Mouse (Mus musculus) layer of hippocampus, adult 8-10 months (tissue): ENCODE results near the gene Sipa1l2. TPM values are rescaled to one million over a fixed set of nuclear protein-coding genes. Genes with fewer than 3 reads are reported as not detected.
"Not testable (repeated sequence)": the region's sequence is repeated elsewhere in the genome, so short reads cannot be mapped to it uniquely, and the experiment has no call there.

ENCODE experiments used
- DNase-seq, 2 experiments: peaks; one replicate each; pipeline ENCODE4 v3.0.0; 2022; ENCODE audit warnings: low spot score in 2 of 2
- total RNA-seq, 4 experiments: library from RNA; stranded (reverse); gene quantifications; 2 replicates each; pipeline ENCODE4 v1.2.4; 2022

The Sipa1l2 gene
- total RNA-seq, 4 experiments from 2014 or later, result 55.3 to 61.5 (median 58.6) TPM

DNA sequence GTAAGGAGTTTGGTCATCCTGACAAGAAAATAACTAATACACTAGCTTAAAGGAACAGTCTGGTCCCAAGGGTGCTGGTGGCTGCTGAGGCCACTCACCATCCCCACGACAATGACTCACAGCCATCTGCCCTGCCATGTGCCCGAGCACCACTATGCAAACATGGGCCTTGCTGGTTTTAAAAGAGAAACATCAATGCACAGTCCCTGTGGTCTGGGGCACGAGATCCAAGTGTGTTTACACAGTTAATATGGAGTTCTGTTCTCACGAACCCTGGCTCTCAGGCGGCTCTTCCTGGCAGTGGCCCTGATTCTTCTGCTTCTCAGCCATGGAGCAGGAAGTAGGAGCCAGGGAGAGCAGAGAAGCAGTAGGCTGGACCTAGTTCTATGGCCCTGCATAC lies 159.0 kb downstream of the Sipa1l2 start:
- DNase-seq, result no peak

DNA sequence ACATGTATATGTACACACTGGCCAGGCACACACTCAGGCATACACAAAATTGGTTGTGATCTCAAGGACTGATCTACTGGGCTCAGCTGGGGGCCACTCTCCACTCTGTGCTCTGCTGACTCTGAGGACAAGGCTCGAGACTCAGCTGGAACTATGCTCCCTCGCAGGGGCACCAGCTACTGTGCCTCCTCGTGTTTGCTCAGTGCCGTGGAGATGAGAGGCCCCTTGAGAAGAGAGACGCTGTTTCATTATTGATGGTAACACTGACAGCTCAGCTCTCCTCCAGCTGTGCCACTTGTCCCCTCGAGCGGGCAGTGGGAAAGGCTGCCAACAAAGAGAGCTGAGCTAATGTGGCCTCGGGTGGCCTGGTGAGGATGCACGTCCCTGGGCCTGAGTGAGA lies 161.9 kb downstream of the Sipa1l2 start:
- no peak for DNase-seq

DNA sequence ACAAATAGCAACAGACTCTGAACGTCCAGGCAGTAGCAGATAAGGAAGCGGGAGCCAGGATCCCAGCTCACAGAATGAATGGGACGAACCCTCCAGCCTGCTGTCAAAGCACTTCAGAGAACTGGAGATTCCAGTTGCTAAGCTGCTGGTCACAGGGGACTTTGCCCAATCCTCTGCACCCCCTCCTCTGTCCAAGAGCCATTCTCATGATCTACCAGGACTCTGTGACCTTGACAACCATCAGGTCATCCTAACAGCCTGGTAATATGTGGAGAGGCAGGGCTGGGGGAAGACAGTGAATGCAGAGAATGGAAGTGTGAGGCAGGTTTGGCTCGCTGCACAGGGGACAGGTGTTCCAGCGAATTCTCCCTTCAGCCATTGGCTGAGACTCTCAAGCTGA lies 163.2 kb downstream of the Sipa1l2 start:
- no peak for DNase-seq

DNA sequence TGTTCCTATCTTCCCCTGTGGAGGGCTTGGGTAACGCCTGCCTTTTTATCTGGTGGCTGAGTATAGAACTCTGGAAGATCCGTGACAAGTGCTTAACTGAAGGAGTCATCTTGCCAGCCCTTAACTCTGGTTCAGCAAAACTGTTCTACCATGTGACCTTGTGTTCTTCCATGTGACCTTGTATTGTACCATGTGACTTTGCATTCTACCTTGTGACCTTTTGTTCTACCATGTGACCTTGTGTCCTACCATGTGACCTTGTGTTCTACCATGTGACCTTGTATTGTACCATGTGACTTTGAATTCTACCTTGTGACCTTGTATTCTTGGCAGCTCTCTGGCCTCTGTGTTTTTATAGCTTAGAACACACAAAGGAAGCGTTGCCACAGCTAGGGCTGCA lies 168.3 kb downstream of the Sipa1l2 start:
- no peak for DNase-seq

DNA sequence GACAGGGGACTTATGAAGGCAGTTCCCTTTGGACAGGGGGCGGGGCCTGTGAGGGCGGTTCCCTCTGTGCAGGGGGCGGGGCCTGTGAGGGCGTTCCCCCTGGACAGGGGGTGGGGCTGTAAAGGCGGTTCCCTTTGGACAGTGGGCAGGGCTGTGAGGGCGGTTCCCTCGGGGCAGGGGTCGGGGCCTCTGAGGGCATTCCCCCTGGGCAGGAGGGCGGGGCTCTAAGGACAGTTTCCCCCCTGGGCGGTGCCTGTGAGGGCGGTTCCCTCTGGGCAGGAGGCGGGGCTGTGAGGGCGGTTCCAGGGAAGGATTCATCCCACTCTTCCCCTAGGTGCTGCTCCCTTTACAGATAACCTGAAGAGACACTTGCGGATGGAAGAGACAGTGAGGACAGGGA lies 171.6 kb downstream of the Sipa1l2 start:
- no peak for DNase-seq

DNA sequence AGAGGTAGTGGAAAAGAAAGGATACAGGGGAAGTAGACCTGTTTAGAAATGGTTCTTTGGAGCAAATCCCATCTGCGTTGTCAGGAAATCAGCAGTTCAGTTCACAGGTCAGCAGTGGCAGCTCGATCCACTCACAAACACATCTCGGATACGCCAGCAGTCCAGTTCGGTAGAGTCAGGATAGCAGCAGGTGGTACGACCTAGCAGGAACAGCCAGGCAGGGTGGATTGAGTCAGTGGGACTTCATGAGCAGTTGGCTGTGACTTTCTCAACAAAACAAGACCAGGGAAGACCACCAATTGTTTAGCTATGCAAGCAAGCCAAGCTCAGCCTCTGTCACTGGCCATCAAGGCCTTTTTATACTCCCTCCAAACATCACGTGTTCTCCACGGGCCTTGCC lies 173.9 kb downstream of the Sipa1l2 start:
- not testable (repeated sequence) for DNase-seq

DNA sequence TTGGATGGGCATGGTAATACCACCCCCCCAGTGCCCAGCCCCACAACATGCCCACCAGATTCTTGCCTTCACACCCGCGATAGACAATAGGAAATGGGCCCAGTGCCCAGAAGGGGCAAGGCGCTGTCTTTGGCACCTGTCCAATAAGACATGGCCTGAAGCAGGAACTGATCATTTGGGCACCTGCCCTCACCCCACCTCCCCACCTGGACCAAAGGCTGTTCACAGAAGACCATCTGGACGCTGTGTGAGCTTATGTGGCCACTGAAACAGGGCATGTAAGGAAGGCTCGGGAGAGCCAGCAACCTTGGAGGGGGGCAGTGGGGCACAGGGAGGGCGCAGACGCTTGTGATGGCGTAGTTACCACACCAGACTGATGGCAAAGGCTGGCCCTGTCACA lies 174.6 kb downstream of the Sipa1l2 start:
- DNase-seq, result no peak

DNA sequence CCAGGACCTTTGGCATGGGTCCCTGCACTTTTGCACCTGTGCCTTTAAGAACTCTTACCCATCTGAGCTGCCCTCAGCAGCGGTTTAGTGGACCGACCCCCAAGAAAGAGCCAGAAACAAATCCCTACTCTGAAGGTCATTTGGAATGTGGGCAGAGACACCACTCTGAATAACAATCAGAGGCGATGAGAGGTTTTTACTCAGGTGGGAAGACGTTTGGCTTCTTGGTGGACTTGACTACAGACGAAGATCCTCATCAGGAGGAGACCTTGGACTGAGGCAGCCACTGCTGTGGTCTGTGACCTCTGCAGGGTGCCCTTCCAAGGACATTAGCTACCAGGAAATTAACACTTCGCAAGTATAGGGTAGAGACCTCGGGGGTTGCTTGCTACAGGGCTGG lies 177.9 kb downstream of the Sipa1l2 start:
- DNase-seq, result no peak

DNA sequence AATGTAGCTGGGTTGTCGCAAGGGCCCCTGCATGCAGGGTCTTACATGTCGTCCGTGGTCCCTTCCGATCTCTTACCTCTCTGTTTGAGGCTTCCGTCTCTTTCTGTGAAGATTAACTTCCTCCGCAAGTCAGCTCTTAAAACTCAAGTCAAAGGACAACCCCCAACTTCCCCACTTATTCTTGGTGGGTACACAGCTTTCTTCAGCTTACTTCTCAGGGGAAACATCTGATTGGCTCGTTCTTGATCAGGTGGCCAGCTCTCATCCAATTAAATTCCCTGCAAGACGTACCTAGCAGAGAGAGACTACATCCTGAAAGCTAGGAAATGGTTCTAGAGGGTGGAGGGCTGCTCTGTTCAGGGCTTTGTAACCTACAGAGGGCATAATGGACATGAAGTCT lies 178.3 kb downstream of the Sipa1l2 start:
- DNase-seq, result no peak

DNA sequence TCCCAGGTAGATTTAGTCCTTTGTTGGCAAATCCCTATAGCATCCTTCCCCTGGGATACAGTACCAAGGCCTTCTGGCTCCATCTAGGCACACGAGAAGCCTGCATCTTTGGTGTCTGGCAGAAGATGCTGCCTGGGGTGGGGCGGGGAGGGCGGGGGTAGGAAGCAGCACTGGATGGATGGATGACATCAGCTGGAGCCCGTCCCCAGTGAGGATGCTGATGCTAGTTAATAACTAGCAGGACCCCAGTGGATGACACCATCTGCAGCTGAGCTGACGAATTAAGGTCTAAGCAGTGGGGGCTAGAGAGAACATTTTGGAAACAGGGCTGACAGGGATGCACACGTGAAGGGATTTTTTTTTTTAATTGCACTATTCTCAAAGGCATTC lies 179.1 kb downstream of the Sipa1l2 start:
- no peak for DNase-seq

DNA sequence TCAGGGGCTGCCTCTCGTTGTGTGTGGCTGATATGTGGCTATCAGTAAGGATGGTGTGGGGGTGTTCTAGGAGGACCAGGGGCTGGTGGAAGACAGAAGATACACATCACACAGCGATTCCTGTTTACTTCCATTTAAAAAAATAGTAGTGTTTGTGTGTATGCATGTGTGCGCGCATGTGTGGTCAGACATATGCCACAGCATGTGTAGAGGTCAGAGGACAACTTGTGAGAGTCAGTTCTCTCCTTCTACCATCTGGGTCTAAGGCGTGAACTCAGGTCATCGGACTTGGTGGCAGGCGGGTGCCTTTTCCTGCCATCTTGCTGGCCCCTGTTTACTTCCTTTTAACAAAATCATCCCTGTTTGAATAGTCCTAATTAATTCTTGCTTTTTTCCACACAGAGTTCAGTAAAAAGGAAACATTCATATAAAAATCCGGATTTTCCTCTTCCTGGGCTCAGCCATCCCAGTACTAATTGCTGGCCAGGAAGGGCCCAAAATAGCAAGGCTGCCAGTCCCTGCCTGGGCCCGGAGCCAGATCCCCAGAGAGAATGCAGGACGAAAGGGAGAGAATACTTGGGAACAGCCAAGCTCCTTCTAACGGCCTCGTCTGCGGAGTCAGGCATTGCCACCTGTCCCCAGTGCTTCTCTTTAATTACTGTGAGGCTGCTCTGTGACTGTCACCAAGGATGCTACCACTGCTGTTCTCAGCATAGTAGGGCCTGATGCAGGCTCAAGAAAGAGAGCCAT lies 179.7 kb downstream of the Sipa1l2 start:
- DNase-seq, result peak; percentile 82 to 84

DNA sequence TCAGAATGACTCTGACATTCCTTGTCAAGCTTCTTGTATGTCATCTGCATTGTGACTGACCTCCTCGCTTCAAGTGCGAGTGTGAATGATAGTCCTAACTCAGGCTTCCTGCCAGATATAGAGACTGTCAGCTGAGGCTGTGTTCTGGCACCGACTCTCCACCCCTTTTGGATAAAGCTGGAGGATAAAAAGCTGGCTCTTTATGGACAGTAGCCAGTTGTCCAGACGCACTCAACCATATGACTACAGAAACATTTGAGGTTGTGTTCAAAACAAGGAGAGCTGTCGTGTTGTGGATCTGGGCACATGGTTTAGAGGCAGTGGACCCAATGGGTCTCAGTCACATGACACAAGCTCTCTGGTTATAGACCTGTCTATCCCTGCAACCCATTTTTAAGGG lies 180.3 kb downstream of the Sipa1l2 start:
- DNase-seq, result peak; percentile 36 to 41

DNA sequence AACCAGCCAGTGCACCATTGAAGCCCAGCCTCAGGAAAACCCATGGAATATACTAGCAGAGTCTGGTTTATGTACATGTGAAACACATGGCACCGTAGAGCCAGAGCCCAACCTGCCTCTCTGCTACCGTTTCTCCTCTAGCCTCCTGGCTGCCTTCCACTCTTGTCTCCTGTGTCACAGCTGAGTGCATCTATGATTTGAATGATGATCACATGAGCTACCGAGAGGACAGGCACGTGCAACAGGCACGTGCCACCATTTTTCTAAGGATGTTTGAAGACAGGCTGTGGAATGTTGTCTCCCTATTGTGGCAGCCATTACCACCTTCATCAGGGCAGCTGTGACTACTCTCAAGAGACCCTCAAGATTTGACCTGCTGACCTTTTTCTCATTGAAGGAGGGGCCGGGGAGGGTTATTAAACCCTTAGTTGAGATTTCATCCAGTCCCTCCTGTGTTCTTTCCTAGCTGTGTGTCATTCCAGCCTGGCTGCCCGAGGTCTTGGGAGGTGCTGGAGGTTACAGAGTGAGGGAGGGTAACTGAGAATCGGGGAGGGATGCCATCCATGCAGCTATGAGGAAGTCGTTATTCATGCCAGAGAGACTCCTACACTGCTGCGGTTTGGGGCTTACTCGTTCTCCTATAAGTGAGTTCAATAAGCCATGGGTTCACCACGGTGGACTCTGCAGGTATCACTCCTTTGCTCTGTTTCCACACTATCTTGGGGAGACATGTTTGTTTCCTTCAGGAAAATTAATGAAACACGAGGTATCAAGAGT lies 181.0 kb downstream of the Sipa1l2 start:
- no peak for DNase-seq

DNA sequence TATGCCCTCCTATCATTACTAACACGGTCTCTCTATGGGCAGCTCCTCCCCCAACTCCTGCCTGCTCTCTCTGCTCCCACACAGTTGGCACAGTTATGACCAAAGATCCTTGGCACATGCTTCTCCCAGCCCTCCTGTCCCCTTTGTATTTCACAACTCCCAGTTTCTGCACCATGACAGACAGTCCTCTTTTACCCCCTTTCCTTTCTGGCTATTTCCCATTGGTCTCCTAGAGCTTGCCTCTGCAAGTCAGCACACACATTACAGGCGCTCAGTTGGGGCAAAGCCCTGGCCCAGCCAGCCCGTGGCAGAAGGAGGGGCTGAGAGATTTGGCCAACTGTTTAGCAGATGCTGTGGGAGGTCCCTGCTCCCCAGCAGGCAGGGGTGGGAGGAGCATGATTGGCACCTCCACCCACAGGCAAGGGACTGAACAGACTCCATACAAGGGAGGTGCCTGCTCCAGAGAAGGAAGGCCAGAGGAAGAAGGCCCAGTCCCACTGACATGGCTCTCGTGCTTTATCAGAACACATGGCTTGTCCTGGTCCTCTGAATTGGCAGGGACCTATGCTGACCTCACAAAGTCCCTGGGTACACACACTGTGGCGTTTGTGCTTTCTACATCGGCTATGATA lies 184.0 kb downstream of the Sipa1l2 start:
- peak; percentile 80 to 86 for DNase-seq

DNA sequence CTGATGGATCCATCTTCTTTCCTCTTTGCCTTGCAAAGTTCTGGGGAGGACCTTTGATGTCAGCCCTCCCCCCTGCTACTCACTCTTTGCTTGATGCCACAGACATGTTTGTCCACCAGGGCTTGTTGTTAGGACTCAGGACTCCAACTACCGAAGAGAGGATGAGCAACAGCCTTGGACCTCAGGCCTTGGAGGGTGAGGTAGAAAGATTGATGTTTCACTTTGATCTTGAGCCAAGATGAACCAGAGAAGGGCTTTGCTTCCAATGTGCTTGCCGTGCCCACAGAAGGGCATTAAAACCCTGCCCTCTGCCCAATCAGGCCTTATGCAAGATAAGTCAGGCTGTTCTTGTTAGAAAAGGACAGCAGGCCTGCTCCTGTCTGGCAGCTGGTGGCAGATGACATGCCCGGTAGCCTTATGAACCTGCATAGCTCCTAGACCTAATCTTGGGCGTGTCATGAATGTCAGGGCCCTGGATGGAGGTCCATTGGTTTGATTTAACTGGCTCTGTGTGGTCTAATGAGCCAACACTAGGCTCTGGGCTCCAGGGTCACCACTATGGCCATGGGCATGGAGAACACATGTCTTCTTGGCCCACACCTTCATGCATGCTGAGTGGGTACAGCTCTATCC lies 184.9 kb downstream of the Sipa1l2 start:
- no peak for DNase-seq

DNA sequence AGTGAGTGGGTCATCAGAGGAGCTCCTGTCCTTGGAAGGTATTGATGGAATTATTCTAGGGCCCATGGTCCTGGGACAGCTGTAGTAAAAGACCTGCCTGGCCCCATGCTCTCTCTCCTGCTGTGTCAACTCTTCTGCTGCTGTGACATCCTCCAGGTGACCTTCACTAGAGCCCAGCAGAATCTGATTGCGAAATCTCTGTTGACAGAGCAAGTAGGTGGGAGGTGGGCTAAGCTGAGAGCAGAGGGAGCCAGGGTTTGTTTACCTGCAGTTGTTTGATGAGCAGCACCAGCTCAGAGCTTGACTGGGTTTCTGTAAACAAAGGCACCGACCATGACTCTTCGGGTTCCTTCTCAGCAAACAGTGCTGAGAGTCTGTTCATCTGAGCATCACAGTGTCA lies 187.9 kb downstream of the Sipa1l2 start:
- DNase-seq, result no peak

DNA sequence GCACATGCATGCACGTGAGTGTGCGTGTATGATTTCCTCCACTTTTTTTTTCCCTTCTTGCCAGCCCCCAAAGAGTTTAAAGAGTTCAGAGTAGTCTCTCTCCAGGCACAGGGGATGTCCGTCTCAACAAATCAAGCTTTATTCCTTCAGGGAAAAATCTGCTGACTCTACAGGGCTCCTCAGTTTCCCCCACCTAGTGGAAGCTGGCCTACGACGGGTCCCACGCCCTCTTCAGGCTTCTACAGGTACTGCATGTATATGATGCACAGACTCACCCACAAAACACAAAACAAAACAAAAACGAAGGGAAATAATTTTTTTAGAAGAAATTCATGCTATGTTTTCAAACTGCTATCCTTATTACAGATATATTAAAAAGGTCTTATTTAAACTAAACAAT lies 189.7 kb downstream of the Sipa1l2 start:
- DNase-seq, result no peak

DNA sequence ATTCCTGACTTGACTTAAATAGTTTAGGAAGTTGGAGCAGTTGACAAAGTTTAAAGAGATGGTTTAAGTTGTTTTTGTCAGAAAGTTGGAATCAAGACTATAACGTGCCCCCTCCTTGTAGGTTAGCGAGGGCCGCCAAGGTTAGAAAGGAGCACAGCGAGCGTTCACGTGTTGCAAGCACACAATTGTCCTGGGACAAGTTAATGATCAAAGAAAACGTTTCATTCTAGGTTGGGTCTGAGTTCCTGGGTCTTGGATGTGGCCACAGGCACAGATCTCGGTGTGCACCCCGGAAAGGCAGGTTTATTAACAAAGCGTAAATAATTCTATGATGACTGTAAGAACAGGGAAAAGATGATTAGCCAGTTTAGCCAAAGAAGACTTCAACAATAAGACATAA lies 190.5 kb downstream of the Sipa1l2 start:
- DNase-seq, result no peak

DNA sequence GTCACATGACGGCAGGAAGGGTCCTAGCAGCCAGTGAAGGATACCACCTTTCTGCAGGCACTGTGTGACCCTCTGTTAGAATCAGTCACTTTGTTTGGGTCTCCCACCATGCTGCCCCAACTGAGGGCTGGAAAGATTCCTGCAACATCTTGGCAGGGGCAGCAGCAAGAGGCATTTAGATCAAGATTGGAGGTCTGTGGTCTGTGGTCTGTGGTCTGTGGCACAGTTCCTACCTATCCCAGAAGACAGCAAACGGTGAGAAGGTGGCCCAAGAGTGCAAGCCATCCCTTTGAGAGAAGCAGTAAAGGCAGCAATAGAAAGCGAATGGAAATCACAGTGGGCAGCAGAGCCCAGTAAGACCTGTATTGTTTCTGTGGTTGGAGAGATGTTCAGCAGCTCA lies 191.9 kb downstream of the Sipa1l2 start:
- DNase-seq, result no peak

DNA sequence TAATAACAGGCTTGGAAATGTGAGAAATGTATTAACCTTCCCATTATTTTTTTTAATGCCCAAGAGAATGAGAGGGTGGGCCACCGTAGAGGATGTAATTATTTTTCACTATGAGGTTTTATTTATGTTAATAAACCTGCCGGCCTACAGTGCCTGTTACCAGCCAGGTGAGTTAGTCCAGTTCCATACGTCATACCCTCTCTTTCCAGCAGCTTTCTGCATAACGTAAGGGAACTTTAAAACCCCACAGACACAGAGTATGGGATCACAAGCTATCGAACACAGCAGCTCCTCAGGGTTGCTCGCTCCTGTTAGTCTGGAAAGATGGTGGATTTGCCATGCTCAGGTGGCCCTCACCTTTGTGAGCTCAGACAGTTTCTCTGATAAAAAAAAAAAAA lies 193.2 kb downstream of the Sipa1l2 start:
- DNase-seq, result no peak

DNA sequence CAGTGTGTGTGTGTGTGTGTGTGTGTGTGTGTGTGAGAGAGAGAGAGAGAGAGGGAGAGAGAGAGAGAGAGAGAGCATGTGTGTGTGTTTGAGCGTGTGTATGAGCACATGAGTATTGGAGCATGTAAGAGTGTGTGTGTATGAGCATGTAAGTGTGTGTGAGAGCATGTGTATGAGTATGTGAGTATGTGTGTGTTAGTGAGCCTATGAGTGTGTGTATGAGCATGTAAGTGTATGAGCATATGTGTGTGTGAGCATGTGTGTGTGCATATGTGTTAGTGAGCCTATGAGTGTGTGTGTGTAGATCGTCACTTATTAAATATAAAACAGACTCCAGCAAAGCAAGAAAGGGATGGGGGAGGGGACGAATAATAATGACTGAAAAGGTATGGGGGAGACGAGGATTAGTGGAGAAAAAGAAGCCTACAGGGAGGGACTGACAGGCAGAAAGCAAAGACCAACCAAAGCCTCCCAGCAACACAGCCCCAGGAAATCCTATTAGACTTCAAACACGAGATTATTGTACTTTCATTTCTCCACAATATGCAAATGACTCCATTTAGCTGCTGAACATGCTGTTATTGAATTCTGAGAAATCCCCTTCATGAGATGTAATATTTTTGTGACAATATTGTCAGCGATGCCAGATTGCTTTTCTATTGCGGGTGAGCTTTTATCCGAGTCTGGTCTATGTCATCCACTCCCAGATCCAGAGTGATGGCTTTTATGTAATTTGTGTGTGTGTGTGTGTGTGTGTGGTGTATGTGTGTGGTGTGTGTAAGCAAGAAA lies 193.8 kb downstream of the Sipa1l2 start:
- peak in 1 of 2 experiments; percentile 32 for DNase-seq
